Mouse (Mus musculus): ENCODE data around the gene Acox3. TPM values are rescaled to one million over a fixed set of nuclear protein-coding genes. Genes with fewer than 3 reads are reported as not detected.

Acox3 gene
- polyA plus RNA-seq (2015; fragmentation: Nextera tagmentation; extraction: Ambion mirVana): 19.7 and 21.4 TPM in 2 replicates

DNA sequence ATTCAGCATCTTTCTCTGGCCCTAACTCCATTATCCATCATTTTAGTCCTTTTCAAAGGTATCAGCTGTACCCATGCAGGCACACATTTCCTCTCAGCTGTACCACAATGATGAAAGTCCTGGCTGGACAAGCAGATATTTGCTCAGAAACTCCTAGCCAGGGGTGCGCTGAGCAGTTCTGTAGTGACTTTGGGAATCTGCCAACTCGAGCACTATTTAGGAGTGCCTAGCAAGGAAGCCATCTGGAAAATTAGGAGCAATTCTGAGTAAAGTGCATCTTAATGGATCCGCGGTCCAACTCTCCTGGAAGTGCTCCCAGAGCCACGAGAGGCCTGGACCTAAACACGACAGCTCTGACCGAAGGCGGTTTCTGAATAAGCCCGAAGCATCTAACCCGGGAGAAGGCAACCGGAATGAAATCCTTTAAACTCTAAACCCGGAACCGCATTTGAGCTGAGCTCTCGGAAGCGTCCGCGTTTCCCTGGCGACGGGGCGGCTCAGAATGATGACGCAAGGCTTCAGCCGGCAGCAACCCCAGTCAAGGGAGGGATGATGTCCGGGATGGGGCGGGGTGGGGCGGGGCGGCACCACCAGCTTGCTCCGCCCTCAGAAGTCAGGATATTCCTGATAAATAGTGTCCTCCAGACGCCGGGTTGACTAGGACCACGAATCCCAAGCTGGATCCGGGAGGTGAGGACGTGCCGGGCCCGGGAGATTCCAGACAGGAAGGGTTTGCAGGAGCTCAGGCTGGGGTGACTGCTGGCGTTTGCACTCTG is at the start of gene Acox3:
Acox3 (plus strand) TSS at position 596 of the 776 bp plus-strand sequence.
- Histone ChIP-seq H3K9me3 (ENCODE audit: control insufficient read depth) (no peaks in the 10 kb centered on the region), H3K9ac (ENCODE audit: low read depth, low read length) (peak within 1 kb of the TSS; percentile 57), H3K4me3 (ENCODE audit: low read depth, low read length) (peak within 1 kb of the TSS; percentile 68), H3K27me3 (replicated peaks; ENCODE audit: control insufficient read depth, insufficient read depth, low read length) (0 out of 2 replicates have a peak, but pooled peaks cover 4% of the 10 kb centered on the region), H3K4me1 (replicated peaks; ENCODE audit: control insufficient read depth, insufficient read depth, low read length) (0 out of 2 replicates have a peak, but pooled peaks cover 8% of the 10 kb centered on the region), H3K4me2 (replicated peaks; ENCODE audit: low read depth) (peak within 1 kb of the TSS; percentile 75), H3K27ac (ENCODE audit: low read depth, low read length) (peak within 1 kb of the TSS; percentile 80), H3K36me3 (ENCODE audit: control insufficient read depth, insufficient read depth) (no peaks in the 10 kb centered on the region; the same call in 1 of the 2 replicates)
- WGBS: 1% methylated on average over 35 of the region's 35 CpGs
- TF ChIP-seq CTCF (IDR thresholded peaks at IDR 0.05; ENCODE audit: low read depth): no peak
- ATAC-seq: peak; percentile 91

DNA sequence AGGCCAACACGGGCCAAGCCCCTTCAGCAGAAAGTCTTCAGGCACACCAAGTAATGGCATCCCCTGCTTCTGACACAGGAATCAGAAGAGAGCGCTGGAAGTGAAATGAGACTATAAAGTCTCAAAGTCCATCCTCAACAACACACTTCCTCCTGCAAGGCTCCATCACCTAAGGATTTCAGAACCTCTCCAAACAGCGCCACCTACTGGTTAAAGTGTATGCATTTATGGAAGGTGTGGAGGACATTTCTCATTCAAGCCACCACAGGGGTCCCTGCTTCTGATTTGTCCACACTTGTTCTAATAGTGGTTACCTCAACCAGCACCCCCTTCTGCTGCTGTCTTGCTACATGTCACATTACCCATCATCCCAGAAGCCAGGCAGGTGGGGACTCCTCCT is 46.6 kb upstream of the Acox3 start:
- no peaks in the 10 kb centered on the region for H3K36me3 ChIP-seq (ENCODE audit: control insufficient read depth, insufficient read depth)
- no peaks in the 10 kb centered on the region for H3K9me3 ChIP-seq (ENCODE audit: control insufficient read depth)
- no peak overlapping the region for H3K4me3 ChIP-seq (ENCODE audit: low read depth, low read length)
- WGBS: 54% methylated on average over 3 of the region's 3 CpGs
- no peaks in the 10 kb centered on the region; the same call in 1 of the 2 replicates for H3K27me3 ChIP-seq (replicated peaks; ENCODE audit: control insufficient read depth, insufficient read depth, low read length)
- TF ChIP-seq CTCF (IDR thresholded peaks at IDR 0.05; ENCODE audit: low read depth): peak; percentile 62
- H3K9ac ChIP-seq (ENCODE audit: low read depth, low read length): no peak overlapping the region
- H3K27ac ChIP-seq (ENCODE audit: low read depth, low read length): no peak overlapping the region
- 0 out of 2 replicates have a peak, but pooled peaks cover 3% of the 10 kb centered on the region for H3K4me1 ChIP-seq (replicated peaks; ENCODE audit: control insufficient read depth, insufficient read depth, low read length)
- no peak for ATAC-seq
- H3K4me2 ChIP-seq (replicated peaks; ENCODE audit: low read depth): no peak overlapping the region

DNA sequence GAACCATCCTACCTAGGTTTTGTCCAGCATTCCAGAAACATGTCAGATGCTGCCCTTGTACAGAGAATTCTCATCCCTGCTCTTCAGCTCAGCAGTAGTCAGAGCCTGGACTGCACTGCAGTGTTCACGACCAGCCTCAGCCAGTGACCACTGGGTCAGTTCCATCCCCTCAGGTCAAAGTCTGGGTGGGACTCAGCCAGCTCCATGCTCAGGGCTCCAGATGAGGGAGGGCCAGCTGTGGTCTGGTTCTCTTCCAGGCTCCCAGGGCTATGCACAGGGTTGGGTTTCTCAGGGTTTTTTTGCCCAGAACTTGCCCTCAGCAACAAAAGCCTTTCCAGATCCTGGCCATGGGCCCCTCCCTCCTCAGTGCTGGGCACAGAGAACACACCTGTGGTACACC is 45.4 kb upstream of the Acox3 start:
- Histone ChIP-seq H3K36me3 (ENCODE audit: control insufficient read depth, insufficient read depth) (no peaks in the 10 kb centered on the region), H3K4me2 (replicated peaks; ENCODE audit: low read depth) (no peak overlapping the region), H3K4me1 (replicated peaks; ENCODE audit: control insufficient read depth, insufficient read depth, low read length) (0 out of 2 replicates have a peak, but pooled peaks cover 3% of the 10 kb centered on the region), H3K9ac (ENCODE audit: low read depth, low read length) (no peak overlapping the region), H3K27me3 (replicated peaks; ENCODE audit: control insufficient read depth, insufficient read depth, low read length) (no peaks in the 10 kb centered on the region; the same call in 1 of the 2 replicates), H3K9me3 (ENCODE audit: control insufficient read depth) (no peaks in the 10 kb centered on the region), H3K4me3 (ENCODE audit: low read depth, low read length) (no peak overlapping the region), H3K27ac (ENCODE audit: low read depth, low read length) (no peak overlapping the region)
- no peak for TF ChIP-seq CTCF (IDR thresholded peaks at IDR 0.05; ENCODE audit: low read depth)
- WGBS: 50% methylated on average over 1 of the region's 1 CpGs
- ATAC-seq: no peak

DNA sequence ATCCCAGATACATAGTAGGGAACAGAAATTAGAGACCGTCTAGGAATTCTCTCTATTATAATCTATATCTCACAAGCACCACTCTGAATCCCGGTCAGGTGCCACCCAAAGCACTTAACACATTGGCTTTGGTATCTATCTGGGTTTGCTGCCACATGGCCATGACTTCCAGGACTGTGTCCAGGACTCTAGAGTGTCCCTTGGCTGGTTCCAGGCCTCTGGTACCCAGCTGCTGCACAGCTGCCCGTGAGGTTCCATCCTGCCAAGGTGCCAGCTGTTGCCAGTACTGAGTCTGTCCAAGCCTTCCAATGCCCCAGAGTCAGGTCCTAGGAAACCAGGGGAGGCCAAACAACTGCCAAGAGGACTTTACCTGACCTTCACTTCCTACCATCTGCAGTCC is 44.8 kb upstream of the Acox3 start:
- ATAC-seq: no peak
- Histone ChIP-seq H3K36me3 (ENCODE audit: control insufficient read depth, insufficient read depth) (no peaks in the 10 kb centered on the region), H3K9me3 (ENCODE audit: control insufficient read depth) (no peaks in the 10 kb centered on the region), H3K4me3 (ENCODE audit: low read depth, low read length) (no peak overlapping the region), H3K27me3 (replicated peaks; ENCODE audit: control insufficient read depth, insufficient read depth, low read length) (no peaks in the 10 kb centered on the region; the same call in 1 of the 2 replicates), H3K9ac (ENCODE audit: low read depth, low read length) (no peak overlapping the region), H3K4me1 (replicated peaks; ENCODE audit: control insufficient read depth, insufficient read depth, low read length) (0 out of 2 replicates have a peak, but pooled peaks cover 3% of the 10 kb centered on the region), H3K4me2 (replicated peaks; ENCODE audit: low read depth) (no peak overlapping the region), H3K27ac (ENCODE audit: low read depth, low read length) (no peak overlapping the region)
- WGBS: 80% methylated on average over 3 of the region's 3 CpGs
- no peak for TF ChIP-seq CTCF (IDR thresholded peaks at IDR 0.05; ENCODE audit: low read depth)

DNA sequence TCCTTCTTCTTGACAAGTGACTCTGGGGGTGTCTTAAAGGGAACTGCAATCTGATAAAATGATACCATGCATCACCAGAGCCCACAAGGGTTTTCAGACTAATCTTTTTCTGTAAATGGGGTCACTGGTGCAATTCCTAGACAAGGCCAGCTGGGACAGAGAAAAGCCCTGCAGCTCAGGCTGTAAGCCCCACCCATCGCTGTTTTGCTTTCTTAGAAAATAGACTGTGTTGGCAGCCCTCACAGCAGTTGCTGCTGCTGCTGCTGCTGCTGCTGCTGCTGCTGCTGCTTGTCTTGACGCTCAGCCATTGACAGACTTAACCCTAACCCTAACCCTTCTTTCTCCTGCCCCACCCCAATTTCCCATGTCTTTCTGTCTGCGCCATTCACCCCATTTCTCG is 43.3 kb upstream of the Acox3 start:
- no peak overlapping the region for H3K9ac ChIP-seq (ENCODE audit: low read depth, low read length)
- H3K4me1 ChIP-seq (replicated peaks; ENCODE audit: control insufficient read depth, insufficient read depth, low read length): 0 out of 2 replicates have a peak, but pooled peaks cover 3% of the 10 kb centered on the region
- no peak overlapping the region for H3K4me2 ChIP-seq (replicated peaks; ENCODE audit: low read depth)
- H3K9me3 ChIP-seq (ENCODE audit: control insufficient read depth): no peaks in the 10 kb centered on the region
- WGBS: 55% methylated on average over 4 of the region's 4 CpGs
- no peaks in the 10 kb centered on the region for H3K36me3 ChIP-seq (ENCODE audit: control insufficient read depth, insufficient read depth)
- H3K4me3 ChIP-seq (ENCODE audit: low read depth, low read length): no peak overlapping the region
- no peak for TF ChIP-seq CTCF (IDR thresholded peaks at IDR 0.05; ENCODE audit: low read depth)
- no peak for ATAC-seq
- H3K27ac ChIP-seq (ENCODE audit: low read depth, low read length): no peak overlapping the region
- H3K27me3 ChIP-seq (replicated peaks; ENCODE audit: control insufficient read depth, insufficient read depth, low read length): no peaks in the 10 kb centered on the region; the same call in 1 of the 2 replicates

DNA sequence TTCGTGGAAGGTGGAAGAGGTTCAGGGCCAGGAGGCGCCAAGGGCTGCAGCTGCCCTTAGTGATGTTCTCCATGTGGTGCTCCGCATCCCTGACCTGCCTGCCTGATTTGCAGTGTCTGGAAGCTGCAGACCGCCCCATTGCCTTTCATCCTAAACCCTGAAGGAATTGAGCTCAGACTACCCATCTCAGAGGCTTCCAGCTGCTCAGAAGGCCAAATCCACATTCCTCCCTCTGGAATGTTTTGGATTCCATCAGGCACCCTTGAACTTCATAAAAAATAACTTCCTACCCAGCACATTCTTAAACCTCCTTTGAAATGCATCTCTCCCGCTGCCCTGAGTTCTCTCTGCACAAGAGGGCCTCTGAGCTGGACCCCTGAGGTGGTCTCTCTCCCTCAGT is 42.3 kb upstream of the Acox3 start:
- no peak for TF ChIP-seq CTCF (IDR thresholded peaks at IDR 0.05; ENCODE audit: low read depth)
- WGBS: 41% methylated on average over 5 of the region's 5 CpGs
- no peak overlapping the region for H3K4me2 ChIP-seq (replicated peaks; ENCODE audit: low read depth)
- H3K9ac ChIP-seq (ENCODE audit: low read depth, low read length): no peak overlapping the region
- H3K36me3 ChIP-seq (ENCODE audit: control insufficient read depth, insufficient read depth): no peaks in the 10 kb centered on the region
- H3K4me3 ChIP-seq (ENCODE audit: low read depth, low read length): no peak overlapping the region
- H3K9me3 ChIP-seq (ENCODE audit: control insufficient read depth): no peaks in the 10 kb centered on the region
- H3K4me1 ChIP-seq (replicated peaks; ENCODE audit: control insufficient read depth, insufficient read depth, low read length): 0 out of 2 replicates have a peak, but pooled peaks cover 3% of the 10 kb centered on the region
- no peak for ATAC-seq
- H3K27ac ChIP-seq (ENCODE audit: low read depth, low read length): no peak overlapping the region
- no peaks in the 10 kb centered on the region; the same call in 1 of the 2 replicates for H3K27me3 ChIP-seq (replicated peaks; ENCODE audit: control insufficient read depth, insufficient read depth, low read length)
